Mouse (Mus musculus): Measurements from ENCODE around the gene 5830411N06Rik.

Gene 5830411N06Rik

GRCm38 (mm10) chr7:140247216-140247615, at the start of gene 5830411N06Rik:
TSS of gene 5830411N06Rik (plus strand) at chr7:140247284.
- no peak for DNase-seq

- no peak for DNase-seq
Observed at GRCm38 (mm10) chr7:140201090-140201489, 46.0 kb upstream of the 5830411N06Rik start.

GRCm38 (mm10) chr7:140205864-140206263, 41.2 kb upstream of the 5830411N06Rik start, which contains the start of gene Olfr524:
TSS of gene Olfr524 (minus strand) at chr7:140205964.
- DNase-seq = no peak

- no peak for DNase-seq
Observed at GRCm38 (mm10) chr7:140206904-140207303, 40.2 kb upstream of the 5830411N06Rik start.

GRCm38 (mm10) chr7:140208153-140208552, 38.9 kb upstream of the 5830411N06Rik start:
- DNase-seq = no peak

- DNase-seq = no peak
Observed at GRCm38 (mm10) chr7:140208677-140209076, 38.4 kb upstream of the 5830411N06Rik start.

GRCm38 (mm10) chr7:140213841-140214240, 33.2 kb upstream of the 5830411N06Rik start:
- no peak for DNase-seq

- DNase-seq = no peak
Observed at GRCm38 (mm10) chr7:140217967-140218366, 29.1 kb upstream of the 5830411N06Rik start, which contains the start of gene Cd163l1. TSS of gene Cd163l1 (plus strand) at chr7:140218267.

- no peak for DNase-seq
Observed at GRCm38 (mm10) chr7:140219268-140219667, 27.8 kb upstream of the 5830411N06Rik start.

- DNase-seq = no peak
Observed at GRCm38 (mm10) chr7:140220375-140220774, 26.7 kb upstream of the 5830411N06Rik start.

GRCm38 (mm10) chr7:140224209-140224608, 22.9 kb upstream of the 5830411N06Rik start:
- DNase-seq = no peak

GRCm38 (mm10) chr7:140228476-140228875, 18.6 kb upstream of the 5830411N06Rik start:
- no peak for DNase-seq

GRCm38 (mm10) chr7:140231026-140231425, 16.1 kb upstream of the 5830411N06Rik start:
- DNase-seq = no peak

GRCm38 (mm10) chr7:140233696-140234095, 13.4 kb upstream of the 5830411N06Rik start:
- DNase-seq = no peak

GRCm38 (mm10) chr7:140253780-140254299, 6.8 kb downstream of the 5830411N06Rik start:
- no peak for DNase-seq

GRCm38 (mm10) chr7:140295746-140296145, 48.7 kb downstream of the 5830411N06Rik start:
- DNase-seq = no peak

- no peak for DNase-seq
Observed at GRCm38 (mm10) chr7:140296876-140297275, 49.8 kb downstream of the 5830411N06Rik start.

- no peak for DNase-seq
Observed at GRCm38 (mm10) chr7:140299416-140299815, 52.3 kb downstream of the 5830411N06Rik start.

- no peak for DNase-seq
Observed at GRCm38 (mm10) chr7:140319861-140320385, 72.8 kb downstream of the 5830411N06Rik start.

GRCm38 (mm10) chr7:140320558-140320957, 73.5 kb downstream of the 5830411N06Rik start, which contains the start of gene Olfr525:
TSS of gene Olfr525 (plus strand) at chr7:140320858.
- DNase-seq = no peak

GRCm38 (mm10) chr7:140321135-140321534, 74.1 kb downstream of the 5830411N06Rik start:
- DNase-seq = no peak

- no peak for DNase-seq
Observed at GRCm38 (mm10) chr7:140329766-140330304, 82.8 kb downstream of the 5830411N06Rik start.

GRCm38 (mm10) chr7:140333717-140334116, 86.6 kb downstream of the 5830411N06Rik start, which contains the start of gene Olfr527:
TSS of gene Olfr527 (plus strand) at chr7:140334017.
- no peak for DNase-seq
